Mouse (Mus musculus) left cerebral cortex, adult 2 months (tissue): Measurements from ENCODE around the gene Nedd9. TPM values are rescaled to one million over a fixed set of nuclear protein-coding genes. Genes with fewer than 3 reads are reported as not detected.

ENCODE experiments used
- DNase-seq, 2 experiments: peaks; one replicate each; pipeline ENCODE4 v3.0.0; 2021 to 2022; ENCODE audit warnings: low spot score in 2 of 2, mixed read lengths in 1 of 2; ENCODE audit errors: extremely low spot score in 1 of 2
- H3K27ac ChIP-seq: fragments of 200-600 bp; 2 replicates; pipeline ENCODE4 v1.8.1; 2022
- H3K4me3 ChIP-seq: fragments of 200-600 bp; 2 replicates; pipeline ENCODE4 v1.8.1; 2022
- CTCF ChIP-seq: fragments of 200-600 bp; IDR thresholded peaks from 2 replicates; pipeline ENCODE4 v1.8.1; 2022; ENCODE audit warnings: antibody characterized with exemption, mild to moderate bottlenecking, moderate library complexity
- intact Hi-C: fragments of 180-260 bp; cut with DNase I; formaldehyde crosslinking; loops from one replicate; pipeline ENCODE4 v1.15.1; 2025
- total RNA-seq, 2 experiments: library from RNA; stranded (reverse); gene quantifications; 2 replicates each; pipeline ENCODE4 v1.2.3; 2021

The Nedd9 gene
- total RNA-seq, 2 experiments from 2014 or later = 9.5 to 11.2 TPM

- peak overlapping the region; percentile 90 for H3K27ac ChIP-seq
- DNase-seq = no peak
- H3K4me3 ChIP-seq = peak overlapping the region; percentile 68
- TF ChIP-seq CTCF = no peak
- intact Hi-C loops = loop anchor here (1.0 to 5.0 kb wide), 5 partner anchors 19 to 247 kb away; partner anchors contain the start of gene Tmem170b
Measured at GRCm38 (mm10) chr13:41358009-41358408, 129.2 kb downstream of the Nedd9 start.

GRCm38 (mm10) chr13:41357586-41357985 lies 129.6 kb downstream of the Nedd9 start:
- TF ChIP-seq CTCF = no peak
- intact Hi-C loops = loop anchor here (5.0 kb wide), 1 partner anchor 35 kb away; no protein-coding TSS in a partner anchor
- Histone ChIP-seq H3K4me3 (peak overlapping the region; percentile 68), H3K27ac (peak overlapping the region; percentile 90; the same call in 1 of the 2 replicates)
- no peak for DNase-seq

- H3K4me3 ChIP-seq = peak overlapping the region; percentile 68; the same call in 1 of the 2 replicates
- TF ChIP-seq CTCF = no peak
- no peak for DNase-seq
- H3K27ac ChIP-seq = no peak overlapping the region
- intact Hi-C loops = loop anchor here (5.0 kb wide), 1 partner anchor 35 kb away; no protein-coding TSS in a partner anchor
Measured at GRCm38 (mm10) chr13:41357161-41357560, 130.0 kb downstream of the Nedd9 start.

- TF ChIP-seq CTCF = no peak
- H3K27ac ChIP-seq = no peak overlapping the region
- intact Hi-C loops = loop anchor here (5.0 kb wide), 1 partner anchor 33 kb away; no protein-coding TSS in a partner anchor
- DNase-seq = no peak
- H3K4me3 ChIP-seq = no peak overlapping the region
Measured at GRCm38 (mm10) chr13:41355552-41355951, 131.6 kb downstream of the Nedd9 start.

GRCm38 (mm10) chr13:41354591-41354990 lies 132.6 kb downstream of the Nedd9 start:
- no peak overlapping the region for H3K27ac ChIP-seq
- intact Hi-C loops = no loop called here
- DNase-seq = no peak
- no peak overlapping the region for H3K4me3 ChIP-seq
- TF ChIP-seq CTCF = no peak

GRCm38 (mm10) chr13:41353676-41354075 lies 133.5 kb downstream of the Nedd9 start:
- H3K4me3 ChIP-seq = no peak overlapping the region
- H3K27ac ChIP-seq = no peak overlapping the region
- no peak for DNase-seq
- TF ChIP-seq CTCF = no peak
- intact Hi-C loops = no loop called here

- no peak for DNase-seq
- Histone ChIP-seq H3K4me3 (no peak overlapping the region), H3K27ac (0 out of 2 replicates have a peak overlapping the region, but pooled peaks have one; percentile 19)
- intact Hi-C loops = no loop called here
- TF ChIP-seq CTCF = no peak
Measured at GRCm38 (mm10) chr13:41352352-41352751, 134.8 kb downstream of the Nedd9 start.

GRCm38 (mm10) chr13:41350589-41350988 lies 136.6 kb downstream of the Nedd9 start:
- no peak for DNase-seq
- Histone ChIP-seq H3K4me3 (no peak overlapping the region), H3K27ac (no peak overlapping the region)
- intact Hi-C loops = no loop called here
- TF ChIP-seq CTCF = no peak

- TF ChIP-seq CTCF = no peak
- Histone ChIP-seq H3K27ac (no peak overlapping the region), H3K4me3 (no peak overlapping the region)
- DNase-seq = no peak
- intact Hi-C loops = no loop called here
Measured at GRCm38 (mm10) chr13:41349770-41350169, 137.4 kb downstream of the Nedd9 start.

- TF ChIP-seq CTCF = no peak
- DNase-seq = no peak
- H3K4me3 ChIP-seq = no peak overlapping the region
- intact Hi-C loops = no loop called here
- H3K27ac ChIP-seq = no peak overlapping the region
Measured at GRCm38 (mm10) chr13:41345756-41346155, 141.4 kb downstream of the Nedd9 start.

- Histone ChIP-seq H3K4me3 (no peak overlapping the region), H3K27ac (no peak overlapping the region)
- no peak for DNase-seq
- TF ChIP-seq CTCF = no peak
- intact Hi-C loops = no loop called here
Measured at GRCm38 (mm10) chr13:41345306-41345705, 141.9 kb downstream of the Nedd9 start.

- TF ChIP-seq CTCF = no peak
- H3K4me3 ChIP-seq = no peak overlapping the region
- H3K27ac ChIP-seq = no peak overlapping the region
- intact Hi-C loops = no loop called here
- no peak for DNase-seq
Measured at GRCm38 (mm10) chr13:41343887-41344266, 143.3 kb downstream of the Nedd9 start.

GRCm38 (mm10) chr13:41343163-41343886 lies 143.8 kb downstream of the Nedd9 start:
- TF ChIP-seq CTCF = no peak
- DNase-seq = no peak
- intact Hi-C loops = no loop called here
- no peak overlapping the region for H3K4me3 ChIP-seq
- no peak overlapping the region for H3K27ac ChIP-seq
